In the genomic region with DNA sequence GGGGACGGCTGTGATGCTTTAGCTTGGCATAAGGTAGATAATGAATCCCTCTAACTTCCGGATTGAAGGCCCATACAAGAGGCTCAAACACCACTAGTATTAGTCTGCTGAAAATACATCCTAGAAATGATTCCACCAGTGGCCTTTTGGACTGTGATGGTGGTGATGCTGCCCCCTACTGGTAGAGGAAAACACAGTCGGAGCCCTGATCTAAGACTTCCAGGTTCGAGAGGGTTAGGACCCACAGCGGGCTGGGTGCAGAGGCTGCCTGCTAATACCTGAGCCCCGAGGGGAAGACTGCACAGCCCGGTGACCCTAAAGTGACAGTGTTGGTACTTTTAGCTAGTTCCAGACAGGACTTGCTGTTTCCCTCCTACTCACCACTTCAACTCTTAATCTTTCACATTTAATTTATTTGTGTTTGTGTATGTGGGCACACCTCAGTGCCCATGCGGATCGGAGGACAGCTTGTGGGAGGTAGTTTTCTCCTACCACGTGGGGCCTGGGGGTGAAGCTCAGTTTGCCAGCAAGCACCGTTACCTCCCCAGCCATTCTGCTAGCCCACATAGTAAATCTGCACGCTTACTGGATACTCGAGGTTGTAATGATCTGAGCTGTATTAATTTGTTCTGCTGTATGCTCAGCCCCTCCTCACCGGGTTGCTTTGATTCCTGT, we compare ENCODE assay signal across 9 mouse cellular contexts. TPM values are rescaled to one million over a fixed set of nuclear protein-coding genes. Genes with fewer than 3 reads are reported as not detected.
A peak's percentile ranks its signal among the peaks of the same experiment; 100 is the strongest.
DNase-seq lines count a peak whose midpoint lies in the region; ATAC-seq and TF ChIP-seq lines count a peak whose summit lies in the region.
"Had no signal": no experiment of that assay in that cellular context is flagged by ENCODE, and none has a peak within 500 bp of the region (broad histone marks: within the 10 kb centered on the region; RNA-seq: fewer than 3 reads in every experiment).

No protein-coding gene starts in this region.

- 43% methylated on average over 14 of the region's 14 CpGs for WGBS in embryonic facial prominence, embryonic 11.5 days
- WGBS in heart, embryonic 11.5 days (ENCODE audit: insufficient replicate concordance) = 41% methylated on average over 14 of the region's 14 CpGs
- WGBS in liver, postnatal 0 days (ENCODE audit: insufficient replicate concordance) = 39% methylated on average over 14 of the region's 14 CpGs
- WGBS in neural tube, embryonic 15.5 days = 36% methylated on average over 14 of the region's 14 CpGs

- no peak overlapping the region for H3K4me3 ChIP-seq in embryonic facial prominence, embryonic 11.5 days (ENCODE audit: low read depth, low read length)
- no peak overlapping the region for H3K4me3 ChIP-seq in heart, embryonic 11.5 days (ENCODE audit: low read depth, low read length)
- H3K4me3 ChIP-seq in liver, postnatal 0 days (ENCODE audit: low read depth, low read length) = no peak overlapping the region
- H3K4me3 ChIP-seq in neural tube, embryonic 15.5 days (replicated peaks) = no peak overlapping the region
- H3K4me3 ChIP-seq: erythroblast, embryonic 14.5 days had no signal

- H3K36me3 ChIP-seq in embryonic facial prominence, embryonic 11.5 days (replicated peaks; ENCODE audit: control insufficient read depth, insufficient read depth, low read depth, low read length) = no peaks in the 10 kb centered on the region
- H3K36me3 ChIP-seq in heart, embryonic 11.5 days (ENCODE audit: control insufficient read depth, insufficient read depth, low read length) = no peaks in the 10 kb centered on the region
- H3K36me3 ChIP-seq in liver, postnatal 0 days (replicated peaks; ENCODE audit: insufficient read depth, low read length) = no peaks in the 10 kb centered on the region
- peaks cover 8% of the 10 kb centered on the region; the same call in 1 of the 2 replicates for H3K36me3 ChIP-seq in neural tube, embryonic 15.5 days

- DNase-seq in CD4-positive, CD25-positive, alpha-beta regulatory T cell, adult 2 months (ENCODE audit: low read depth, low spot score) = peak; percentile 85
- peak; percentile 77 for DNase-seq in adrenal gland, postnatal 10 days
- DNase-seq in embryonic facial prominence, embryonic 11.5 days (ENCODE audit: low spot score) = peak; percentile 87
- DNase-seq in kidney, postnatal 10 days = peak; percentile 81
- DNase-seq in liver, postnatal 0 days = peak; percentile 75
- peak; percentile 51 to 82 for DNase-seq in thymus, postnatal 10 days (ENCODE audit: low spot score in 2 of 2)

- no peaks in the 10 kb centered on the region for H3K27me3 ChIP-seq in embryonic facial prominence, embryonic 11.5 days (ENCODE audit: control insufficient read depth, insufficient read depth, low read length)
- H3K27me3 ChIP-seq in heart, embryonic 11.5 days (ENCODE audit: control insufficient read depth, insufficient read depth, low read length) = no peaks in the 10 kb centered on the region
- H3K27me3 ChIP-seq in liver, postnatal 0 days (ENCODE audit: insufficient read depth, low read length) = no peaks in the 10 kb centered on the region
- no peaks in the 10 kb centered on the region for H3K27me3 ChIP-seq in neural tube, embryonic 15.5 days (replicated peaks)

- no peak for TF ChIP-seq EP300 in liver, postnatal 0 days (IDR thresholded peaks at IDR 0.05; ENCODE audit: low read depth)

- H3K9me3 ChIP-seq in embryonic facial prominence, embryonic 11.5 days (replicated peaks; ENCODE audit: control insufficient read depth, low read length) = no peaks in the 10 kb centered on the region
- H3K9me3 ChIP-seq in heart, embryonic 11.5 days (replicated peaks; ENCODE audit: control insufficient read depth, low read length) = no peaks in the 10 kb centered on the region
- no peaks in the 10 kb centered on the region for H3K9me3 ChIP-seq in liver, postnatal 0 days (ENCODE audit: low read length)
- no peaks in the 10 kb centered on the region for H3K9me3 ChIP-seq in neural tube, embryonic 15.5 days (replicated peaks)

- ATAC-seq in embryonic facial prominence, embryonic 11.5 days (replicated peaks; ENCODE audit: insufficient number of reproducible peaks, low FRiP score, low TSS enrichment, low read depth) = 0 out of 2 replicates have a peak, but pooled peaks have one; percentile 39
- 0 out of 2 replicates have a peak, but pooled peaks have one; percentile 42 for ATAC-seq in heart, embryonic 11.5 days (replicated peaks; ENCODE audit: insufficient number of reproducible peaks, low FRiP score, low TSS enrichment)
- ATAC-seq in liver, postnatal 0 days = 0 out of 2 replicates have a peak, but pooled peaks have one; percentile 25
- ATAC-seq in neural tube, embryonic 15.5 days (ENCODE audit: low FRiP score) = peak; percentile 66

- peak; percentile 92 for TF ChIP-seq CTCF in liver, postnatal 0 days (IDR thresholded peaks at IDR 0.05; ENCODE audit: low read depth)

- no peak overlapping the region for H3K9ac ChIP-seq in embryonic facial prominence, embryonic 11.5 days (replicated peaks; ENCODE audit: low read length)
- H3K9ac ChIP-seq in heart, embryonic 11.5 days (ENCODE audit: low read depth, low read length) = no peak overlapping the region
- no peak overlapping the region for H3K9ac ChIP-seq in liver, postnatal 0 days (replicated peaks)
- no peak overlapping the region for H3K9ac ChIP-seq in neural tube, embryonic 15.5 days (replicated peaks)

- no peaks in the 10 kb centered on the region for H3K4me1 ChIP-seq in embryonic facial prominence, embryonic 11.5 days (ENCODE audit: control insufficient read depth, insufficient read depth, low read length)
- H3K4me1 ChIP-seq in heart, embryonic 11.5 days (ENCODE audit: control insufficient read depth, insufficient read depth, low read length) = no peaks in the 10 kb centered on the region
- no peaks in the 10 kb centered on the region for H3K4me1 ChIP-seq in liver, postnatal 0 days (ENCODE audit: insufficient read depth)
- H3K4me1 ChIP-seq in neural tube, embryonic 15.5 days = peaks cover 4% of the 10 kb centered on the region; the same call in 1 of the 2 replicates

- no peak overlapping the region for H3K27ac ChIP-seq in embryonic facial prominence, embryonic 11.5 days (replicated peaks; ENCODE audit: low read depth, low read length)
- H3K27ac ChIP-seq in heart, embryonic 11.5 days (ENCODE audit: low read depth, low read length) = no peak overlapping the region
- no peak overlapping the region for H3K27ac ChIP-seq in liver, postnatal 0 days (ENCODE audit: low read depth)
- H3K27ac ChIP-seq in neural tube, embryonic 15.5 days (replicated peaks) = no peak overlapping the region

- H3K4me2 ChIP-seq in embryonic facial prominence, embryonic 11.5 days (ENCODE audit: low read depth, low read length) = no peak overlapping the region
- H3K4me2 ChIP-seq in heart, embryonic 11.5 days = no peak overlapping the region
- H3K4me2 ChIP-seq in liver, postnatal 0 days (ENCODE audit: low read depth, low read length) = no peak overlapping the region
- H3K4me2 ChIP-seq in neural tube, embryonic 15.5 days = no peak overlapping the region

RNA-seq across cellular contexts. Expression of a gene that starts 33.4 kb away (rescaled TPM):
- total RNA-seq in adrenal gland, postnatal 10 days (2021) = 10 to 100 TPM; 48.7 to 78.5 TPM
- 87.0 and 92.0 TPM in 2 replicates for polyA plus RNA-seq in embryonic facial prominence, embryonic 11.5 days (2014; fragmentation: Nextera tagmentation; extraction: Ambion mirVana)
- polyA plus RNA-seq in heart, embryonic 11.5 days (2014; fragmentation: Nextera tagmentation; extraction: Ambion mirVana) = 60.3 and 63.1 TPM in 2 replicates
- 12.1 and 13.0 TPM in 2 replicates for polyA plus RNA-seq in liver, postnatal 0 days (2015; fragmentation: Nextera tagmentation; extraction: Ambion mirVana)
- 74.6 and 76.6 TPM in 2 replicates for polyA plus RNA-seq in neural tube, embryonic 15.5 days (2015; fragmentation: Nextera tagmentation; extraction: Ambion mirVana)

RNA-seq across cellular contexts. Expression of a gene that starts 46.8 kb away (rescaled TPM):
- 10 to 100 TPM; 31.2 to 35.7 TPM for total RNA-seq in adrenal gland, postnatal 10 days (2021)
- polyA plus RNA-seq in embryonic facial prominence, embryonic 11.5 days (2014; fragmentation: Nextera tagmentation; extraction: Ambion mirVana) = 40.1 and 42.7 TPM in 2 replicates
- 29.3 and 29.8 TPM in 2 replicates for polyA plus RNA-seq in heart, embryonic 11.5 days (2014; fragmentation: Nextera tagmentation; extraction: Ambion mirVana)
- polyA plus RNA-seq in liver, postnatal 0 days (2015; fragmentation: Nextera tagmentation; extraction: Ambion mirVana) = 12.6 and 14.5 TPM in 2 replicates
- polyA plus RNA-seq in neural tube, embryonic 15.5 days (2015; fragmentation: Nextera tagmentation; extraction: Ambion mirVana) = 43.0 and 44.7 TPM in 2 replicates

RNA-seq across cellular contexts. Expression of a gene that starts 51.6 kb away (rescaled TPM):
- 10 to 100 TPM; 38.4 to 39.3 TPM for total RNA-seq in adrenal gland, postnatal 10 days (2021)
- 15.7 and 18.6 TPM in 2 replicates for polyA plus RNA-seq in embryonic facial prominence, embryonic 11.5 days (2014; fragmentation: Nextera tagmentation; extraction: Ambion mirVana)
- 22.9 and 25.7 TPM in 2 replicates for polyA plus RNA-seq in heart, embryonic 11.5 days (2014; fragmentation: Nextera tagmentation; extraction: Ambion mirVana)
- 7.2 and 8.4 TPM in 2 replicates for polyA plus RNA-seq in liver, postnatal 0 days (2015; fragmentation: Nextera tagmentation; extraction: Ambion mirVana)
- 26.8 and 27.7 TPM in 2 replicates for polyA plus RNA-seq in neural tube, embryonic 15.5 days (2015; fragmentation: Nextera tagmentation; extraction: Ambion mirVana)
